Mouse (Mus musculus) midbrain, embryonic 16.5 days (tissue): Measurements from ENCODE around the gene Dbt. TPM values are rescaled to one million over a fixed set of nuclear protein-coding genes. Genes with fewer than 3 reads are reported as not detected.
A peak's percentile ranks its signal among the peaks of the same experiment; 100 is the strongest.

Experiments used
- ATAC-seq: fragments of 200-750 bp; cut with Nextera tagmentation; 2 replicates; pipeline ENCODE4 v1.8.0; 2017; ENCODE audit warnings: moderate TSS enrichment
- H3K27ac ChIP-seq: fragments of 300-500 bp; sonication (generic); 2 replicates; pipeline ENCODE4 v1.5.1; 2014; ENCODE audit warnings: mild to moderate bottlenecking, low read length, mixed read lengths
- H3K27me3 ChIP-seq: fragments of 300-500 bp; sonication (generic); 2 replicates; pipeline ENCODE4 v1.6.1; 2014; ENCODE audit warnings: low read depth, low read length, mixed read lengths; ENCODE audit not compliant: control insufficient read depth, insufficient read depth
- H3K36me3 ChIP-seq: fragments of 300-500 bp; sonication (generic); 2 replicates; pipeline ENCODE4 v1.6.1; 2014; ENCODE audit warnings: mild to moderate bottlenecking, low read length, moderate library complexity, mixed read lengths; ENCODE audit not compliant: control insufficient read depth, insufficient read depth
- H3K4me1 ChIP-seq: fragments of 300-500 bp; sonication (generic); 2 replicates; pipeline ENCODE4 v1.6.1; 2014; ENCODE audit warnings: mild to moderate bottlenecking, low read length, mixed read lengths; ENCODE audit not compliant: control insufficient read depth, insufficient read depth
- H3K4me2 ChIP-seq: fragments of 300-500 bp; sonication (generic); 2 replicates; pipeline ENCODE4 v1.6.1; 2014; ENCODE audit warnings: mild to moderate bottlenecking, low read length, mixed read lengths
- H3K4me3 ChIP-seq: fragments of 300-500 bp; sonication (generic); 2 replicates; pipeline ENCODE4 v1.5.1; 2014; ENCODE audit warnings: low read depth, mild to moderate bottlenecking, low read length, moderate library complexity, mixed read lengths
- H3K9ac ChIP-seq: fragments of 300-500 bp; sonication (generic); 2 replicates; pipeline ENCODE4 v1.6.1; 2014; ENCODE audit warnings: low read depth, low read length, mixed read lengths
- H3K9me3 ChIP-seq: fragments of 300-500 bp; sonication (generic); replicated peaks from 2 replicates; pipeline ENCODE4 v1.6.1; 2014; ENCODE audit warnings: mild to moderate bottlenecking, low read length, mixed read lengths; ENCODE audit not compliant: control insufficient read depth, poor library complexity, severe bottlenecking
- WGBS: fragments of 180-500 bp; shearing (Covaris S2); extraction: QIAGEN DNeasy Blood & Tissue Kit; methylation state at CpG from one replicate; pipeline ENCODE4 v1.1.7; 2014; 5-methylcytosine and 5-hydroxymethylcytosine counted together
- polyA plus RNA-seq: library from polyadenylated mRNA; unstranded; fragments of >200 nt; fragmentation: Nextera tagmentation; extraction: Ambion mirVana; gene quantifications from 2 replicates; pipeline ENCODE4 v1.2.1, GENCODE M21; 2015

Dbt gene
- polyA plus RNA-seq, 1 experiment from 2014 or later, result 12.0 TPM

GRCm38 (mm10) chr3:116483271-116483670, 29.6 kb upstream of the Dbt start:
- Histone ChIP-seq H3K4me1 (no peaks in the 10 kb centered on the region), H3K4me3 (no peak overlapping the region), H3K27me3 (no peaks in the 10 kb centered on the region), H3K27ac (no peak overlapping the region), H3K9me3 (no peaks in the 10 kb centered on the region), H3K4me2 (no peak overlapping the region), H3K36me3 (peaks cover 9% of the 10 kb centered on the region), H3K9ac (no peak overlapping the region)
- ATAC-seq, result no peak
- 87% methylated on average over 4 of the region's 4 CpGs for WGBS

GRCm38 (mm10) chr3:116490920-116491319, 21.9 kb upstream of the Dbt start:
- 95% methylated on average over 5 of the region's 5 CpGs for WGBS

GRCm38 (mm10) chr3:116491923-116492454, 20.9 kb upstream of the Dbt start:
- Histone ChIP-seq H3K27ac (no peak overlapping the region), H3K27me3 (no peaks in the 10 kb centered on the region), H3K4me1 (no peaks in the 10 kb centered on the region), H3K4me2 (no peak overlapping the region), H3K9me3 (no peaks in the 10 kb centered on the region), H3K36me3 (peaks cover 44% of the 10 kb centered on the region), H3K4me3 (no peak overlapping the region), H3K9ac (no peak overlapping the region)
- 92% methylated on average over 1 of the region's 1 CpGs for WGBS
- no peak for ATAC-seq

More at GRCm38 (mm10) chr3:116490920-116491319, 21.9 kb upstream of the Dbt start:
- no peak overlapping the region for H3K27ac ChIP-seq
- no peaks in the 10 kb centered on the region for H3K27me3 ChIP-seq
- H3K4me1 ChIP-seq, result no peaks in the 10 kb centered on the region
- H3K4me2 ChIP-seq, result no peak overlapping the region
- no peak for ATAC-seq
- no peaks in the 10 kb centered on the region for H3K9me3 ChIP-seq
- no peak overlapping the region for H3K9ac ChIP-seq
- no peak overlapping the region for H3K4me3 ChIP-seq
- H3K36me3 ChIP-seq, result peaks cover 42% of the 10 kb centered on the region

- no peak for ATAC-seq
- H3K36me3 ChIP-seq, result peaks cover 41% of the 10 kb centered on the region
Observed at GRCm38 (mm10) chr3:116493658-116494057, 19.2 kb upstream of the Dbt start.

GRCm38 (mm10) chr3:116495671-116496070, 17.2 kb upstream of the Dbt start:
- Histone ChIP-seq H3K27me3 (no peaks in the 10 kb centered on the region), H3K9ac (no peak overlapping the region), H3K4me2 (no peak overlapping the region), H3K36me3 (peaks cover 39% of the 10 kb centered on the region), H3K9me3 (no peaks in the 10 kb centered on the region), H3K4me3 (no peak overlapping the region), H3K27ac (no peak overlapping the region), H3K4me1 (no peaks in the 10 kb centered on the region)
- WGBS, result 91% methylated on average over 1 of the region's 1 CpGs
- ATAC-seq, result no peak

More at GRCm38 (mm10) chr3:116493658-116494057, 19.2 kb upstream of the Dbt start:
- Histone ChIP-seq H3K4me3 (no peak overlapping the region), H3K4me1 (no peaks in the 10 kb centered on the region), H3K27me3 (no peaks in the 10 kb centered on the region), H3K9me3 (no peaks in the 10 kb centered on the region), H3K9ac (no peak overlapping the region), H3K27ac (no peak overlapping the region), H3K4me2 (no peak overlapping the region)
- 66% methylated on average over 5 of the region's 5 CpGs for WGBS

- Histone ChIP-seq H3K27ac (peak within 1 kb of the TSS; percentile 78), H3K27me3 (no peaks in the 10 kb centered on the region), H3K36me3 (peaks cover 11% of the 10 kb centered on the region; the same call in 1 of the 2 replicates), H3K4me2 (peak within 1 kb of the TSS; percentile 77), H3K9me3 (no peaks in the 10 kb centered on the region), H3K4me3 (peak within 1 kb of the TSS; percentile 94), H3K4me1 (peaks cover 17% of the 10 kb centered on the region), H3K9ac (peak within 1 kb of the TSS; percentile 93)
- WGBS, result under 1% methylated on average over 39 of the region's 44 CpGs
- ATAC-seq, result peak; percentile 95
Observed at GRCm38 (mm10) chr3:116507772-116508351, 5.0 kb upstream of the Dbt start, which contains the start of gene Rtca. TSS of gene Rtca (minus strand) at chr3:116508208.

- 46% methylated on average over 12 of the region's 12 CpGs for WGBS
- H3K27ac ChIP-seq, result peak overlapping the region; percentile 61; the same call in 1 of the 2 replicates
- H3K36me3 ChIP-seq, result no peaks in the 10 kb centered on the region
- peaks cover 10% of the 10 kb centered on the region for H3K4me1 ChIP-seq
- H3K4me2 ChIP-seq, result peak overlapping the region; percentile 83
- H3K9ac ChIP-seq, result peak overlapping the region; percentile 73; the same call in 1 of the 2 replicates
- H3K9me3 ChIP-seq, result no peaks in the 10 kb centered on the region
- ATAC-seq, result peak; percentile 18
- peak overlapping the region; percentile 67 for H3K4me3 ChIP-seq
- no peaks in the 10 kb centered on the region for H3K27me3 ChIP-seq
Observed at GRCm38 (mm10) chr3:116512151-116512903, 543 bp upstream of the Dbt start.

- H3K27ac ChIP-seq, result no peak overlapping the region
- H3K4me2 ChIP-seq, result no peak overlapping the region
- ATAC-seq, result no peak
- H3K4me1 ChIP-seq, result no peaks in the 10 kb centered on the region
- no peaks in the 10 kb centered on the region for H3K27me3 ChIP-seq
- H3K9me3 ChIP-seq, result no peaks in the 10 kb centered on the region
- H3K9ac ChIP-seq, result no peak overlapping the region
- H3K4me3 ChIP-seq, result no peak overlapping the region
- 78% methylated on average over 12 of the region's 12 CpGs for WGBS
- peaks cover 4% of the 10 kb centered on the region; the same call in 1 of the 2 replicates for H3K36me3 ChIP-seq
Observed at GRCm38 (mm10) chr3:116520141-116520761, 7.4 kb downstream of the Dbt start.
